Mouse (Mus musculus) bone marrow, adult 2 months (tissue): ENCODE measurements around the gene Zfp984. TPM values are rescaled to one million over a fixed set of nuclear protein-coding genes. Genes with fewer than 3 reads are reported as not detected.
A peak's percentile ranks its signal among the peaks of the same experiment; 100 is the strongest.
"Not testable (repeated sequence)": the region's sequence is repeated elsewhere in the genome, so short reads cannot be mapped to it uniquely, and the experiment has no call there.

Source experiments
- H3K27ac ChIP-seq: fragments of 200-500 bp; 2 replicates; pipeline ENCODE4 v1.5.1; 2012; ENCODE audit warnings: low read depth, mild to moderate bottlenecking, control low read depth, inconsistent platforms, low read length; ENCODE audit not compliant: control insufficient read depth, poor library complexity, insufficient read depth
- H3K4me1 ChIP-seq: fragments of 200-500 bp; 2 replicates; pipeline ENCODE4 v1.6.1; 2011; ENCODE audit warnings: low read length; ENCODE audit not compliant: control insufficient read depth, insufficient read depth
- H3K4me3 ChIP-seq: fragments of 200-500 bp; replicated peaks from 2 replicates; pipeline ENCODE3; 2011; ENCODE audit warnings: mild to moderate bottlenecking, low read depth, low read length, control low read depth; ENCODE audit not compliant: control insufficient read depth
- CTCF ChIP-seq: fragments of 200-500 bp; IDR thresholded peaks from 2 replicates; pipeline ENCODE4 v1.5.1; 2011; ENCODE audit warnings: low read length, control low read depth; ENCODE audit not compliant: control insufficient read depth, insufficient read depth
- POLR2A ChIP-seq: fragments of 200-500 bp; IDR thresholded peaks from 2 replicates; pipeline ENCODE4 v1.6.1; 2011; ENCODE audit warnings: low read depth, mild to moderate bottlenecking, control low read depth, low read length, borderline replicate concordance; ENCODE audit not compliant: control insufficient read depth
- WGBS: fragments of 180-500 bp; shearing (Covaris S2); methylation state at CpG from one replicate; pipeline ENCODE4 v1.1.7; 2018; 5-methylcytosine and 5-hydroxymethylcytosine counted together
- polyA plus RNA-seq: library from polyadenylated mRNA; stranded (reverse); fragments of >200 nt; gene quantifications from 2 replicates; pipeline ENCODE4 v1.2.4, GENCODE M21; 2011; ENCODE audit warnings: low replicate concordance; ENCODE audit not compliant: missing spikeins, insufficient read depth, insufficient read length

Zfp984 gene
- polyA plus RNA-seq, 1 experiment: 13.8 TPM

- H3K27ac ChIP-seq: no peak overlapping the region
- H3K4me1 ChIP-seq: no peaks in the 10 kb centered on the region; the same call in 1 of the 2 replicates
- 56% methylated on average over 2 of the region's 2 CpGs for whole genome bisulfite sequencing
- no peak overlapping the region for H3K4me3 ChIP-seq
- TF ChIP-seq CTCF: no peak
- no peak for TF ChIP-seq POLR2A
Measured at GRCm38 (mm10) chr4:147814592-147815167, 5.1 kb upstream of the Zfp984 start.

- H3K27ac ChIP-seq: no peak overlapping the region
- H3K4me1 ChIP-seq: no peaks in the 10 kb centered on the region; the same call in 1 of the 2 replicates
- no peak overlapping the region for H3K4me3 ChIP-seq
- WGBS: 49% methylated on average over 5 of the region's 5 CpGs
- no peak for TF ChIP-seq CTCF
- no peak for TF ChIP-seq POLR2A
Measured at GRCm38 (mm10) chr4:147813249-147813765, 3.7 kb upstream of the Zfp984 start.

GRCm38 (mm10) chr4:147809966-147810304 is 347 bp upstream of the Zfp984 start:
- H3K4me3 ChIP-seq, H3K27ac ChIP-seq, H3K4me1 ChIP-seq: not testable (repeated sequence)
- 56% methylated on average over 2 of the region's 2 CpGs for WGBS

GRCm38 (mm10) chr4:147808483-147808882 is 1.1 kb downstream of the Zfp984 start:
- H3K27ac ChIP-seq, H3K4me3 ChIP-seq, H3K4me1 ChIP-seq: not testable (repeated sequence)
- 73% methylated on average over 4 of the region's 4 CpGs for WGBS

GRCm38 (mm10) chr4:147795308-147795707 is 14.3 kb downstream of the Zfp984 start:
- H3K4me3 ChIP-seq, H3K27ac ChIP-seq, H3K4me1 ChIP-seq: not testable (repeated sequence)
- WGBS: 80% methylated on average over 1 of the region's 1 CpGs

GRCm38 (mm10) chr4:147794026-147794665 is 15.4 kb downstream of the Zfp984 start:
- 83% methylated on average over 2 of the region's 3 CpGs for WGBS

GRCm38 (mm10) chr4:147793390-147793916 is 16.1 kb downstream of the Zfp984 start:
- not testable (repeated sequence) for H3K4me3 ChIP-seq, H3K4me1 ChIP-seq, H3K27ac ChIP-seq
- 62% methylated on average over 2 of the region's 2 CpGs for WGBS

More at GRCm38 (mm10) chr4:147794026-147794665, 15.4 kb downstream of the Zfp984 start:
- not testable (repeated sequence) for H3K27ac ChIP-seq, H3K4me1 ChIP-seq, H3K4me3 ChIP-seq

GRCm38 (mm10) chr4:147791729-147792128 is 17.9 kb downstream of the Zfp984 start:
- H3K4me1 ChIP-seq, H3K4me3 ChIP-seq, H3K27ac ChIP-seq: not testable (repeated sequence)

- H3K27ac ChIP-seq, H3K4me1 ChIP-seq, H3K4me3 ChIP-seq: not testable (repeated sequence)
- WGBS: 87% methylated on average over 14 of the region's 15 CpGs
Measured at GRCm38 (mm10) chr4:147746255-147746654, 63.3 kb downstream of the Zfp984 start.

- WGBS: 38% methylated on average over 63 of the region's 63 CpGs
- not testable (repeated sequence) for H3K27ac ChIP-seq, H3K4me1 ChIP-seq
- H3K4me3 ChIP-seq: peak overlapping the region; percentile 47
Measured at GRCm38 (mm10) chr4:147738636-147739369, 70.8 kb downstream of the Zfp984 start.
